Mouse (Mus musculus) MEL (cell line): ENCODE measurements around the gene Tango6. TPM values are rescaled to one million over a fixed set of nuclear protein-coding genes. Genes with fewer than 3 reads are reported as not detected.

Experiments used
- DNase-seq: peaks from one replicate; pipeline ENCODE4 v3.0.0; 2011; ENCODE audit warnings: low read depth, low spot score
- H3K27ac ChIP-seq: 2 replicates; pipeline ENCODE4 v1.5.1; 2012; ENCODE audit warnings: low read depth, mild to moderate bottlenecking, control low read depth, low read length, moderate library complexity; ENCODE audit not compliant: control insufficient read depth
- H3K27me3 ChIP-seq, 2 experiments: fragments of 150-350 bp in 1 of 2; sonication (generic) in 1 of 2; 2 replicates each; pipeline ENCODE4 v1.6.1; 2012; ENCODE audit warnings: low read length in 2 of 2, mild to moderate bottlenecking in 2 of 2, improper control_type of control experiment in 1 of 2, moderate library complexity in 1 of 2; ENCODE audit not compliant: insufficient read depth in 2 of 2, control insufficient read depth in 1 of 2
- H3K36me3 ChIP-seq, 2 experiments: 2 replicates each; pipeline ENCODE4 v1.6.1; 2012 to 2014; ENCODE audit warnings: low read length in 2 of 2, improper control_type of control experiment in 1 of 2, inconsistent platforms in 1 of 2, mild to moderate bottlenecking in 1 of 2; ENCODE audit not compliant: insufficient read depth in 2 of 2, control insufficient read depth in 1 of 2
- H3K4me1 ChIP-seq, 2 experiments: fragments of 150-350 bp in 1 of 2; sonication (generic) in 1 of 2; 2 replicates each; pipeline ENCODE4 v1.6.1; 2012; ENCODE audit warnings: low read length in 2 of 2, improper control_type of control experiment in 1 of 2, mild to moderate bottlenecking in 1 of 2; ENCODE audit not compliant: insufficient read depth in 2 of 2, control insufficient read depth in 1 of 2
- H3K4me3 ChIP-seq, 2 experiments: fragments of 150-350 bp in 1 of 2; sonication (generic) in 1 of 2; 2 replicates each; pipeline ENCODE4 v1.5.1; 2012; ENCODE audit warnings: low read depth in 2 of 2, low read length in 2 of 2, mild to moderate bottlenecking in 2 of 2, moderate library complexity in 2 of 2, control low read depth in 1 of 2, improper control_type of control experiment in 1 of 2; ENCODE audit not compliant: control insufficient read depth in 1 of 2, insufficient read depth in 1 of 2
- H3K79me2 ChIP-seq: 2 replicates; pipeline ENCODE4 v1.6.1; 2012; ENCODE audit warnings: mild to moderate bottlenecking, low read length, moderate library complexity; ENCODE audit not compliant: control insufficient read depth, poor library complexity, insufficient read depth
- H3K9ac ChIP-seq: 2 replicates; pipeline ENCODE4 v1.6.1; 2012; ENCODE audit warnings: low read depth, mild to moderate bottlenecking, control low read depth, low read length, moderate library complexity; ENCODE audit not compliant: control insufficient read depth, poor library complexity, severe bottlenecking
- H3K9me3 ChIP-seq: fragments of 150-350 bp; sonication (generic); replicated peaks from 2 replicates; pipeline ENCODE4 v1.6.1; 2012; ENCODE audit warnings: mild to moderate bottlenecking, low read length, improper control_type of control experiment, moderate library complexity; ENCODE audit not compliant: insufficient read depth
- CHD1 ChIP-seq: IDR thresholded peaks from 2 replicates; pipeline ENCODE4 v1.6.1; 2012; ENCODE audit warnings: low read depth, mild to moderate bottlenecking, inconsistent platforms, low read length, improper control_type of control experiment
- CHD2 ChIP-seq: IDR thresholded peaks from 2 replicates; pipeline ENCODE4 v1.6.1; 2011; ENCODE audit warnings: low read length, improper control_type of control experiment
- CTCF ChIP-seq, 3 experiments: IDR thresholded peaks in 2 of 3; conservative IDR thresholded peaks in 1 of 3; 2 replicates each; pipeline ENCODE4 v1.5.1; 2011 to 2012; ENCODE audit warnings: low read length in 3 of 3, low read depth in 2 of 3, mild to moderate bottlenecking in 2 of 3, improper control_type of control experiment in 1 of 3, inconsistent platforms in 1 of 3, mixed read lengths in 1 of 3, moderate library complexity in 1 of 3; ENCODE audit not compliant: control insufficient read depth in 1 of 3, insufficient read depth in 1 of 3, poor library complexity in 1 of 3, severe bottlenecking in 1 of 3
- E2F4 ChIP-seq: IDR thresholded peaks from 2 replicates; pipeline ENCODE4 v1.6.1; 2011; ENCODE audit warnings: low read depth, low read length, improper control_type of control experiment, borderline replicate concordance
- ELF1 ChIP-seq: IDR thresholded peaks from 2 replicates; pipeline ENCODE4 v1.6.1; 2014; ENCODE audit warnings: low read depth, mild to moderate bottlenecking, inconsistent platforms, low read length, improper control_type of control experiment, moderate library complexity
- EP300 ChIP-seq, 2 experiments: IDR thresholded peaks; 2 replicates each; pipeline ENCODE4 v1.6.1; 2011; ENCODE audit warnings: improper control_type of control experiment in 2 of 2, low read length in 2 of 2, low read depth in 1 of 2, mild to moderate bottlenecking in 1 of 2
- GATA1 ChIP-seq: IDR thresholded peaks from 2 replicates; pipeline ENCODE4 v1.6.1; 2011; ENCODE audit warnings: low read depth, low read length, improper control_type of control experiment
- HCFC1 ChIP-seq: IDR thresholded peaks from 2 replicates; pipeline ENCODE4 v1.6.1; 2012; ENCODE audit warnings: low read depth, mild to moderate bottlenecking, inconsistent platforms, low read length, improper control_type of control experiment, moderate library complexity
- MEF2A ChIP-seq: IDR thresholded peaks from 2 replicates; pipeline ENCODE4 v1.6.1; 2014; ENCODE audit warnings: low read depth, mild to moderate bottlenecking, inconsistent platforms, low read length, improper control_type of control experiment; ENCODE audit not compliant: poor library complexity, insufficient replicate concordance, severe bottlenecking; ENCODE audit errors: extremely low read depth
- MXI1 ChIP-seq: IDR thresholded peaks from 2 replicates; pipeline ENCODE4 v1.6.1; 2011; ENCODE audit warnings: mild to moderate bottlenecking, low read depth, low read length, improper control_type of control experiment
- MYB ChIP-seq: IDR thresholded peaks from 2 replicates; pipeline ENCODE4 v1.6.1; 2011; ENCODE audit warnings: mild to moderate bottlenecking, low read depth, low read length, improper control_type of control experiment
- NELFE ChIP-seq: IDR thresholded peaks from 2 replicates; pipeline ENCODE4 v1.6.1; 2011; ENCODE audit warnings: low read depth, low read length, improper control_type of control experiment
- NRF1 ChIP-seq: IDR thresholded peaks from 2 replicates; pipeline ENCODE4 v1.6.1; 2014; ENCODE audit warnings: low read depth, mild to moderate bottlenecking, inconsistent platforms, low read length, improper control_type of control experiment, moderate library complexity; ENCODE audit not compliant: poor library complexity, insufficient read depth, severe bottlenecking
- POLR2A ChIP-seq, 2 experiments: IDR thresholded peaks; 2 replicates each; pipeline ENCODE4 v1.6.1; 2011 to 2012; ENCODE audit warnings: low read length in 2 of 2, mild to moderate bottlenecking in 2 of 2, control low read depth in 1 of 2, improper control_type of control experiment in 1 of 2, low read depth in 1 of 2, moderate library complexity in 1 of 2; ENCODE audit not compliant: control insufficient read depth in 1 of 2, insufficient read depth in 1 of 2, poor library complexity in 1 of 2
- POLR2AphosphoS2 ChIP-seq: IDR thresholded peaks from 2 replicates; pipeline ENCODE4 v1.6.1; 2011; ENCODE audit warnings: low read length, improper control_type of control experiment
- POLR2AphosphoS5 ChIP-seq: IDR thresholded peaks from 2 replicates; pipeline ENCODE4 v1.6.1; 2012; ENCODE audit warnings: low read depth, borderline replicate concordance, mild to moderate bottlenecking, inconsistent platforms, low read length, moderate library complexity, mixed read lengths
- RAD21 ChIP-seq: IDR thresholded peaks from 2 replicates; pipeline ENCODE4 v1.6.1; 2011; ENCODE audit warnings: mild to moderate bottlenecking, low read depth, low read length, improper control_type of control experiment
- RCOR1 ChIP-seq: IDR thresholded peaks from 2 replicates; pipeline ENCODE4 v1.6.1; 2012; ENCODE audit warnings: low read depth, mild to moderate bottlenecking, inconsistent platforms, low read length, improper control_type of control experiment
- SMC3 ChIP-seq: IDR thresholded peaks from 2 replicates; pipeline ENCODE4 v1.6.1; 2011; ENCODE audit warnings: low read depth, low read length, improper control_type of control experiment
- TCF12 ChIP-seq: IDR thresholded peaks from 2 replicates; pipeline ENCODE4 v1.6.1; 2014; ENCODE audit warnings: low read depth, mild to moderate bottlenecking, inconsistent platforms, low read length, improper control_type of control experiment, moderate library complexity
- UBTF ChIP-seq: IDR thresholded peaks from 2 replicates; pipeline ENCODE4 v1.6.1; 2012; ENCODE audit warnings: low read depth, mild to moderate bottlenecking, inconsistent platforms, low read length, improper control_type of control experiment, moderate library complexity, borderline replicate concordance; ENCODE audit not compliant: insufficient read depth
- USF2 ChIP-seq, 2 experiments: IDR thresholded peaks; 2 replicates each; pipeline ENCODE4 v1.6.1; 2011 to 2012; ENCODE audit warnings: improper control_type of control experiment in 2 of 2, low read length in 2 of 2, borderline replicate concordance in 1 of 2, inconsistent platforms in 1 of 2, low read depth in 1 of 2, mild to moderate bottlenecking in 1 of 2; ENCODE audit not compliant: insufficient read depth in 1 of 2
- ZC3H11A ChIP-seq: IDR thresholded peaks from 2 replicates; pipeline ENCODE4 v1.6.1; 2012; ENCODE audit warnings: low read depth, mild to moderate bottlenecking, inconsistent platforms, low read length, improper control_type of control experiment
- ZMIZ1 ChIP-seq: IDR thresholded peaks from 2 replicates; pipeline ENCODE4 v1.6.1; 2012; ENCODE audit warnings: low read depth, mild to moderate bottlenecking, inconsistent platforms, low read length, improper control_type of control experiment, moderate library complexity
- ZNF384 ChIP-seq: IDR thresholded peaks from 2 replicates; pipeline ENCODE4 v1.6.1; 2012; ENCODE audit warnings: low read depth, mild to moderate bottlenecking, inconsistent platforms, low read length, improper control_type of control experiment
- polyA plus RNA-seq, 2 experiments: library from polyadenylated mRNA; stranded (reverse) in 1 of 2; unstranded in 1 of 2; fragments of >175 nt in 1 of 2; fragments of >200 nt in 1 of 2; gene quantifications; 2 replicates each; pipeline versions ENCODE4 v1.2.1 to v1.2.4; 2012; ENCODE audit warnings: low replicate concordance in 2 of 2, low read depth in 1 of 2; ENCODE audit not compliant: insufficient read length in 2 of 2, insufficient read depth in 1 of 2, missing spikeins in 1 of 2
- total RNA-seq: library from RNA; depleted of rRNA; stranded (reverse); fragments of 300-350 nt; gene quantifications from 2 replicates; pipeline ENCODE4 v1.2.3, GENCODE M21; 2012

The Tango6 gene
- total and polyA plus RNA-seq, 3 experiments = 3.0 to 6.1 TPM; not detected in 1

GRCm38 (mm10) chr8:106643100-106643499 lies 39.8 kb upstream of the Tango6 start (continued):
- no peak for TF ChIP-seq POLR2AphosphoS5
- no peak for TF ChIP-seq RAD21
- TF ChIP-seq CHD2 = no peak
- no peak for TF ChIP-seq GATA1

- Histone ChIP-seq H3K9me3 (no peaks in the 10 kb centered on the region), H3K27me3 (no peaks in the 10 kb centered on the region), H3K9ac (no peak overlapping the region)
- TF ChIP-seq RAD21 (peak; percentile 44), SMC3 (peak; percentile 46), CTCF (IDR thresholded peaks at IDR 0.05 in 2 of 3, conservative IDR thresholded peaks at IDR 0.05 in 1 of 3; ENCODE audit: control insufficient read depth in 1 of 3, insufficient read depth in 1 of 3, low read depth in 2 of 3, low read length in 3 of 3, poor library complexity in 1 of 3, severe bottlenecking in 1 of 3) (peak in 2 of 3 experiments; percentile 2 to 51; a peak in 2 of 6 replicates), ZC3H11A (0 out of 2 replicates have a peak, but pooled peaks have one; percentile 36), HCFC1 (no peak)
- TF ChIP-seq, all 39 proteins: peak for 4
- no peaks in the 10 kb centered on the region for H3K79me2 ChIP-seq
- peaks cover 4 to 6% of the 10 kb centered on the region in 2 experiments for H3K4me1 ChIP-seq
- no peak overlapping the region for H3K27ac ChIP-seq
- peaks cover 0 to 2% of the 10 kb centered on the region in 2 experiments; a peak in 1 of 4 replicates for H3K36me3 ChIP-seq
- H3K4me3 ChIP-seq = no peak overlapping the region
- peak; percentile 19 for DNase-seq
Observed at GRCm38 (mm10) chr8:106644957-106645356, 37.9 kb upstream of the Tango6 start.

- Histone ChIP-seq H3K4me3 (no peak overlapping the region), H3K79me2 (no peaks in the 10 kb centered on the region), H3K36me3 (peaks cover 0 to 2% of the 10 kb centered on the region in 2 experiments; a peak in 1 of 4 replicates), H3K4me1 (peaks cover 4 to 6% of the 10 kb centered on the region in 2 experiments), H3K9ac (no peak overlapping the region), H3K9me3 (no peaks in the 10 kb centered on the region), H3K27ac (no peak overlapping the region), H3K27me3 (no peaks in the 10 kb centered on the region)
- TF ChIP-seq MEF2A (no peak), RCOR1 (no peak), E2F4 (no peak), NRF1 (no peak), POLR2AphosphoS2 (no peak), ZNF384 (no peak), POLR2AphosphoS5 (no peak), USF2 (IDR thresholded peaks at IDR 0.05; ENCODE audit: borderline replicate concordance in 1 of 2, insufficient read depth in 1 of 2, low read depth in 1 of 2, low read length in 2 of 2) (no peak), ZMIZ1 (no peak), RAD21 (no peak), EP300 (IDR thresholded peaks at IDR 0.05; ENCODE audit: low read depth in 1 of 2, low read length in 2 of 2) (no peak), NELFE (no peak), ELF1 (no peak), CHD1 (no peak), MYB (no peak), MXI1 (no peak), TCF12 (no peak), UBTF (no peak), CHD2 (no peak), POLR2A (IDR thresholded peaks at IDR 0.05; ENCODE audit: control insufficient read depth in 1 of 2, insufficient read depth in 1 of 2, low read depth in 1 of 2, low read length in 2 of 2, poor library complexity in 1 of 2) (no peak)
- no peak for DNase-seq
Observed at GRCm38 (mm10) chr8:106646153-106646552, 36.7 kb upstream of the Tango6 start.
